Mouse (Mus musculus) lung, postnatal 10 days (tissue): ENCODE data around the gene Sco2.

Source experiments
- DNase-seq: peaks from one replicate; pipeline ENCODE4 v3.0.0; 2021

The Sco2 gene

GRCm38 (mm10) chr15:89373762-89374248, at the start of gene Sco2:
Sco2 (minus strand) TSS chr15:89373846.
- peak; percentile 96 for DNase-seq

GRCm38 (mm10) chr15:89421938-89422337, 48.3 kb upstream of the Sco2 start:
- no peak for DNase-seq

- no peak for DNase-seq
These were observed 41.6 kb upstream of the Sco2 start for GRCm38 (mm10) chr15:89415282-89415681.

GRCm38 (mm10) chr15:89410118-89410517, 36.5 kb upstream of the Sco2 start, which contains the start of gene Syce3:
Syce3 (minus strand) TSS chr15:89410503.
- DNase-seq: no peak

- no peak for DNase-seq
These were observed 33.0 kb upstream of the Sco2 start for GRCm38 (mm10) chr15:89406691-89407090.

- no peak for DNase-seq
These were observed 31.4 kb upstream of the Sco2 start for GRCm38 (mm10) chr15:89404831-89405623.

- no peak for DNase-seq
These were observed 28.8 kb upstream of the Sco2 start for GRCm38 (mm10) chr15:89402471-89402870.

- DNase-seq: no peak
These were observed 26.1 kb upstream of the Sco2 start for GRCm38 (mm10) chr15:89399716-89400115.

GRCm38 (mm10) chr15:89398146-89398545, 24.5 kb upstream of the Sco2 start:
- no peak for DNase-seq

- no peak for DNase-seq
These were observed 23.2 kb upstream of the Sco2 start for GRCm38 (mm10) chr15:89396883-89397282.

- no peak for DNase-seq
These were observed 16.4 kb upstream of the Sco2 start for GRCm38 (mm10) chr15:89390081-89390480.

- no peak for DNase-seq
These were observed 13.5 kb upstream of the Sco2 start for GRCm38 (mm10) chr15:89387127-89387526.

GRCm38 (mm10) chr15:89384617-89385016, 11.0 kb upstream of the Sco2 start, which contains the start of gene Klhdc7b:
Klhdc7b (plus strand) TSS chr15:89384917.
- DNase-seq: no peak

- DNase-seq: peak; percentile 40
These were observed 5.8 kb upstream of the Sco2 start for GRCm38 (mm10) chr15:89379429-89379828.

GRCm38 (mm10) chr15:89378831-89379401, 5.3 kb upstream of the Sco2 start, which contains the start of gene Odf3b:
Odf3b (minus strand) TSS chr15:89379282.
- peak; percentile 50 for DNase-seq

- DNase-seq: no peak
These were observed 4.5 kb upstream of the Sco2 start for GRCm38 (mm10) chr15:89377938-89378828.

GRCm38 (mm10) chr15:89377362-89377761, 3.7 kb upstream of the Sco2 start:
- no peak for DNase-seq

- DNase-seq: no peak
These were observed 3.3 kb upstream of the Sco2 start, which contains the start of gene Tymp for GRCm38 (mm10) chr15:89376957-89377356. Tymp (minus strand) TSS chr15:89377039.

- DNase-seq: no peak
These were observed 2.4 kb upstream of the Sco2 start for GRCm38 (mm10) chr15:89376040-89376439.

GRCm38 (mm10) chr15:89374801-89375534, 1.3 kb upstream of the Sco2 start:
- no peak for DNase-seq

GRCm38 (mm10) chr15:89374340-89374739, 694 bp upstream of the Sco2 start:
- no peak for DNase-seq
